ENCODE assay signal across 12 mouse cellular contexts in genomic region chr14:55032695-55033225, GRCm38 (mm10). TPM values are rescaled to one million over a fixed set of nuclear protein-coding genes. Genes with fewer than 3 reads are reported as not detected.
A peak's percentile ranks its signal among the peaks of the same experiment; 100 is the strongest.
DNase-seq lines count a peak whose midpoint lies in the region; ATAC-seq and TF ChIP-seq lines count a peak whose summit lies in the region.
"Had no signal": no experiment of that assay in that cellular context is flagged by ENCODE, and none has a peak within 500 bp of the region (broad histone marks: within the 10 kb centered on the region; RNA-seq: fewer than 3 reads in every experiment).

No protein-coding gene starts in this region.

- peak overlapping the region; percentile 40 for H3K4me2 ChIP-seq in forebrain, embryonic 16.5 days (ENCODE audit: low read length)
- H3K4me2 ChIP-seq in midbrain, embryonic 12.5 days (replicated peaks) = peak overlapping the region; percentile 21
- H3K4me2 ChIP-seq in liver, postnatal 0 days (ENCODE audit: low read depth, low read length) = no peak overlapping the region

- peaks cover 11% of the 10 kb centered on the region for H3K4me1 ChIP-seq in testis, adult 2 months (ENCODE audit: control insufficient read depth, insufficient read depth, low read length)
- H3K4me1 ChIP-seq in forebrain, embryonic 16.5 days (replicated peaks; ENCODE audit: control insufficient read depth, insufficient read depth, low read length) = peaks cover 39% of the 10 kb centered on the region
- peaks cover 39% of the 10 kb centered on the region for H3K4me1 ChIP-seq in midbrain, embryonic 12.5 days
- peaks cover 2% of the 10 kb centered on the region; the same call in 1 of the 2 replicates for H3K4me1 ChIP-seq in liver, postnatal 0 days (ENCODE audit: insufficient read depth)

- TF ChIP-seq EP300 in liver, postnatal 0 days (IDR thresholded peaks at IDR 0.05; ENCODE audit: low read depth) = no peak

- no peak overlapping the region for H3K27ac ChIP-seq in testis, adult 2 months (ENCODE audit: control insufficient read depth, insufficient read depth, low read depth, low read length)
- peak overlapping the region; percentile 77 for H3K27ac ChIP-seq in forebrain, embryonic 16.5 days (ENCODE audit: low read length)
- no peak overlapping the region for H3K27ac ChIP-seq in midbrain, embryonic 12.5 days (replicated peaks)
- H3K27ac ChIP-seq in liver, postnatal 0 days (ENCODE audit: low read depth) = no peak overlapping the region

- no peak for TF ChIP-seq POLR2A in testis, adult 2 months (IDR thresholded peaks at IDR 0.05; ENCODE audit: control insufficient read depth, low read depth, low read length)

- WGBS in forebrain, embryonic 16.5 days = under 1% methylated on average over 19 of the region's 19 CpGs
- 25% methylated on average over 19 of the region's 19 CpGs for WGBS in midbrain, embryonic 12.5 days
- 61% methylated on average over 19 of the region's 19 CpGs for WGBS in liver, postnatal 0 days (ENCODE audit: insufficient replicate concordance)

- no peaks in the 10 kb centered on the region for H3K9me3 ChIP-seq in forebrain, embryonic 16.5 days (ENCODE audit: control insufficient read depth, low read length)
- no peaks in the 10 kb centered on the region for H3K9me3 ChIP-seq in midbrain, embryonic 12.5 days
- no peaks in the 10 kb centered on the region for H3K9me3 ChIP-seq in liver, postnatal 0 days (ENCODE audit: low read length)

- ATAC-seq in forebrain, embryonic 16.5 days = peak; percentile 77
- ATAC-seq in midbrain, embryonic 12.5 days (ENCODE audit: low FRiP score, low read depth) = no peak
- no peak for ATAC-seq in liver, postnatal 0 days

- H3K27me3 ChIP-seq in testis, adult 2 months (ENCODE audit: control insufficient read depth, insufficient read depth, low read length) = no peaks in the 10 kb centered on the region
- H3K27me3 ChIP-seq in forebrain, embryonic 16.5 days (replicated peaks; ENCODE audit: control insufficient read depth, insufficient read depth, low read length) = no peaks in the 10 kb centered on the region
- H3K27me3 ChIP-seq in midbrain, embryonic 12.5 days = peaks cover 14% of the 10 kb centered on the region
- no peaks in the 10 kb centered on the region for H3K27me3 ChIP-seq in liver, postnatal 0 days (ENCODE audit: insufficient read depth, low read length)

- no peak for DNase-seq in testis, postnatal 10 days (ENCODE audit: low spot score)
- DNase-seq in liver, postnatal 0 days = no peak
- no peak for DNase-seq in adrenal gland, postnatal 36 days
- no peak for DNase-seq in right cerebral cortex, postnatal 14 days
- DNase-seq: kidney, postnatal 10 days had no signal

- no peaks in the 10 kb centered on the region for H3K36me3 ChIP-seq in testis, adult 2 months (ENCODE audit: control insufficient read depth, insufficient read depth, low read length)
- no peaks in the 10 kb centered on the region for H3K36me3 ChIP-seq in forebrain, embryonic 16.5 days (ENCODE audit: control insufficient read depth, insufficient read depth)
- no peaks in the 10 kb centered on the region for H3K36me3 ChIP-seq in midbrain, embryonic 12.5 days
- H3K36me3 ChIP-seq in liver, postnatal 0 days (replicated peaks; ENCODE audit: insufficient read depth, low read length) = no peaks in the 10 kb centered on the region

- TF ChIP-seq CTCF in testis, adult 2 months (IDR thresholded peaks at IDR 0.05; ENCODE audit: control insufficient read depth, insufficient read depth, insufficient replicate concordance, low read depth, low read length) = no peak
- TF ChIP-seq CTCF in liver, postnatal 0 days (IDR thresholded peaks at IDR 0.05; ENCODE audit: low read depth) = no peak

- H3K9ac ChIP-seq in forebrain, embryonic 16.5 days (replicated peaks; ENCODE audit: low read depth, low read length) = peak overlapping the region; percentile 24; the same call in 1 of the 2 replicates
- no peak overlapping the region for H3K9ac ChIP-seq in midbrain, embryonic 12.5 days (replicated peaks)
- no peak overlapping the region for H3K9ac ChIP-seq in liver, postnatal 0 days (replicated peaks)

- H3K4me3 ChIP-seq in testis, adult 2 months (ENCODE audit: control insufficient read depth, low read depth, low read length) = peak overlapping the region; percentile 51
- H3K4me3 ChIP-seq in forebrain, embryonic 16.5 days (replicated peaks; ENCODE audit: low read length) = 0 out of 2 replicates have a peak overlapping the region, but pooled peaks have one; percentile 7
- H3K4me3 ChIP-seq in midbrain, embryonic 12.5 days = no peak overlapping the region
- H3K4me3 ChIP-seq in liver, postnatal 0 days (ENCODE audit: low read depth, low read length) = no peak overlapping the region

RNA-seq across cellular contexts. Expression of gene Ngdn, which starts 17.5 kb away (rescaled TPM):
- 10.6 and 13.1 TPM in 2 replicates for polyA plus RNA-seq in testis, adult 2 months (2012; rRNA removed)
- polyA plus RNA-seq in forebrain, embryonic 16.5 days (2015; fragmentation: Nextera tagmentation; extraction: Ambion mirVana) = 58.8 and 61.2 TPM in 2 replicates
- 65.7 and 69.6 TPM in 2 replicates for polyA plus RNA-seq in midbrain, embryonic 12.5 days (2016; fragmentation: Nextera tagmentation; extraction: Ambion mirVana)
- 30.6 and 32.0 TPM in 2 replicates for polyA plus RNA-seq in liver, postnatal 0 days (2015; fragmentation: Nextera tagmentation; extraction: Ambion mirVana)
- 10 to 100 TPM; 34.6 to 44.8 TPM for total RNA-seq in adrenal gland, postnatal 36 days (2021)

RNA-seq across cellular contexts. Expression of gene Myh7, which starts 38.3 kb away (rescaled TPM):
- 0.75 and 1.9 TPM in 2 replicates for polyA plus RNA-seq in testis, adult 2 months (2012; rRNA removed)
- 6.9 and 7.4 TPM in 2 replicates for polyA plus RNA-seq in forebrain, embryonic 16.5 days (2015; fragmentation: Nextera tagmentation; extraction: Ambion mirVana)
- 2.3 and 4.1 TPM in 2 replicates for polyA plus RNA-seq in midbrain, embryonic 12.5 days (2016; fragmentation: Nextera tagmentation; extraction: Ambion mirVana)
- polyA plus RNA-seq in liver, postnatal 0 days (2015; fragmentation: Nextera tagmentation; extraction: Ambion mirVana) = 0.18 and 2.0 TPM in 2 replicates
- total RNA-seq in adrenal gland, postnatal 36 days (2021) = under 1 TPM in 1 of 2 experiments, not detected in 1; 0.49 TPM
- total RNA-seq: megakaryocyte-erythroid progenitor cell, adult 5-6 weeks had no signal

RNA-seq across cellular contexts. Expression of gene Gm17428, which starts 56.0 kb away (rescaled TPM):
- not detected in 2 replicates for polyA plus RNA-seq in testis, adult 2 months (2012; rRNA removed)
- polyA plus RNA-seq in forebrain, embryonic 16.5 days (2015; fragmentation: Nextera tagmentation; extraction: Ambion mirVana) = not detected in 2 replicates
- polyA plus RNA-seq in midbrain, embryonic 12.5 days (2016; fragmentation: Nextera tagmentation; extraction: Ambion mirVana) = not detected in 2 replicates
- polyA plus RNA-seq in liver, postnatal 0 days (2015; fragmentation: Nextera tagmentation; extraction: Ambion mirVana) = not detected in 2 replicates
- total RNA-seq in adrenal gland, postnatal 36 days (2021) = not detected
- total RNA-seq: heart, adult 8-10 months; left cerebral cortex, postnatal 36 days; megakaryocyte-erythroid progenitor cell, adult 5-6 weeks had no signal
- polyA plus RNA-seq: liver, embryonic 16.5 days had no signal

RNA-seq across cellular contexts. Expression of gene Zfhx2, which starts 59.4 kb away (rescaled TPM):
- polyA plus RNA-seq in testis, adult 2 months (2012; rRNA removed) = 3.8 and 4.4 TPM in 2 replicates
- 21.5 and 32.9 TPM in 2 replicates for polyA plus RNA-seq in forebrain, embryonic 16.5 days (2015; fragmentation: Nextera tagmentation; extraction: Ambion mirVana)
- 26.2 and 30.2 TPM in 2 replicates for polyA plus RNA-seq in midbrain, embryonic 12.5 days (2016; fragmentation: Nextera tagmentation; extraction: Ambion mirVana)
- 0.78 and 1.0 TPM in 2 replicates for polyA plus RNA-seq in liver, postnatal 0 days (2015; fragmentation: Nextera tagmentation; extraction: Ambion mirVana)
- total RNA-seq in adrenal gland, postnatal 36 days (2021) = 1 to 10 TPM; 4.9 to 8.8 TPM

Comparison
In these comparisons a context has a peak if more than half of its experiments do, and no peak if none do; other contexts are left out.
1. H3K4me3 ChIP-seq: peak in testis, adult 2 months (single experiment) and forebrain, embryonic 16.5 days (single experiment); none in midbrain, embryonic 12.5 days (single experiment) and liver, postnatal 0 days (single experiment).